Mouse (Mus musculus) embryonic fibroblast, embryonic 13.5 days (primary cell): ENCODE results near the gene Hadha. TPM values are rescaled to one million over a fixed set of nuclear protein-coding genes. Genes with fewer than 3 reads are reported as not detected.

ENCODE experiments used
- H3K27ac ChIP-seq: 2 replicates; pipeline ENCODE4 v1.5.1; 2012; ENCODE audit warnings: low read length, control low read depth, inconsistent platforms; ENCODE audit not compliant: insufficient read depth
- H3K4me1 ChIP-seq: 2 replicates; pipeline ENCODE4 v1.6.1; 2011; ENCODE audit warnings: low read length; ENCODE audit not compliant: control insufficient read depth, insufficient read depth
- H3K4me3 ChIP-seq: 2 replicates; pipeline ENCODE4 v1.5.1; 2011; ENCODE audit warnings: mild to moderate bottlenecking, control low read depth, low read length; ENCODE audit not compliant: insufficient read depth
- CTCF ChIP-seq: IDR thresholded peaks from 2 replicates; pipeline ENCODE4 v1.5.1; 2011; ENCODE audit warnings: mild to moderate bottlenecking, control low read depth, low read length, moderate library complexity, borderline replicate concordance; ENCODE audit not compliant: insufficient read depth
- POLR2A ChIP-seq: IDR thresholded peaks from 2 replicates; pipeline ENCODE4 v1.6.1; 2011; ENCODE audit warnings: low read depth, mild to moderate bottlenecking, control low read depth, low read length, moderate library complexity
- polyA plus RNA-seq: library from polyadenylated mRNA; stranded (reverse); fragments of >200 nt; gene quantifications from 2 replicates; pipeline ENCODE4 v1.2.4, GENCODE M21; 2011; ENCODE audit warnings: low read depth; ENCODE audit not compliant: missing spikeins, insufficient read length

Hadha gene
- polyA plus RNA-seq, 1 experiment: 114 TPM

- peak overlapping the region; percentile 98 for H3K4me3 ChIP-seq
- TF ChIP-seq POLR2A (no peak), CTCF (no peak)
- no peak overlapping the region for H3K27ac ChIP-seq
- H3K4me1 ChIP-seq: no peaks in the 10 kb centered on the region; the same call in 1 of the 2 replicates
These were observed 949 bp downstream of the Hadha start for GRCm38 (mm10) chr5:30154013-30154412.

DNA sequence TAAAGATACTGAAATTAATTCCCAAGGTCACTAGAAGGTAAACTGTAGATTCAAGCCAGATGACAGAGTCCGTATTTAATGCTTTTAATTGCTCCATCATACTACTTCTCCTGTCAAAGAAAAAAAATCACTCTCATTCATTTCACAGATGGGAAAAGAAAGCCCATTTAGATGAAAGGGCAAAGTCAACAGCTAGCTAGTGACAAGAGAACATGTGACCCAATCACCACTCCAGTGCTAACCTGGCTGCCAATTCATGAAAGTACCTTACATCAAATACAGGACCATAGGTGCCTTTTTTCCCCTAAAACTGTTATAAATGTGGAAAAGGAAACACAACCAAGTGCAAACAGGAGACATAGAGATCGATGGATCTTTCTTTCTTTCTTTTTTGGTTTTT lies 1.7 kb downstream of the Hadha start:
- H3K4me1 ChIP-seq: no peaks in the 10 kb centered on the region; the same call in 1 of the 2 replicates
- H3K27ac ChIP-seq: no peak overlapping the region
- TF ChIP-seq CTCF: no peak
- TF ChIP-seq POLR2A: no peak
- H3K4me3 ChIP-seq: no peak overlapping the region

- no peak for TF ChIP-seq CTCF
- no peak for TF ChIP-seq POLR2A
- Histone ChIP-seq H3K4me3 (no peak overlapping the region), H3K27ac (no peak overlapping the region), H3K4me1 (no peaks in the 10 kb centered on the region; the same call in 1 of the 2 replicates)
These were observed 2.5 kb downstream of the Hadha start for GRCm38 (mm10) chr5:30152413-30152812.

DNA sequence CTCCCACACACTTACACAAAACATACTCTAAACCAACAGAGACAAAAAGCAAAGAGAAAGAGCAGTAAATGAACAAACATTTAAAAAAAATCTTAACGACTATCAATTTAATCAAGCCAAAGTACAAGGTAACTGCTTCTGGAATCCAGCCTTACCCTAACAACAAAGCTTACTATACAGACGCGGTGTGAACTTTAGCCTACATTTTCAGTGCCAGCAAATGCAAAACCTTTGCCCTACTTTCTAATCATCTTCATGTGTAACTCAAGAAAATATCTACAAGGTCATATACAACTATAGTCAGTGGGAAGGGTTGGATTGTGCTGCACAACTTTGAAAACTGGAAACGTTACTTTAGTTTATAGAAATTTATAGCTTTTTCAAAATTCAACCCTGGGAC lies 3.0 kb downstream of the Hadha start:
- Histone ChIP-seq H3K4me3 (no peak overlapping the region), H3K4me1 (no peaks in the 10 kb centered on the region), H3K27ac (no peak overlapping the region)
- TF ChIP-seq CTCF (no peak), POLR2A (no peak)

GRCm38 (mm10) chr5:30148133-30148920 lies 6.6 kb downstream of the Hadha start:
- TF ChIP-seq CTCF (no peak), POLR2A (no peak)

GRCm38 (mm10) chr5:30146526-30146925 lies 8.4 kb downstream of the Hadha start:
- Histone ChIP-seq H3K4me3 (no peak overlapping the region), H3K27ac (no peak overlapping the region), H3K4me1 (no peaks in the 10 kb centered on the region)
- TF ChIP-seq POLR2A (no peak), CTCF (no peak)

More at GRCm38 (mm10) chr5:30148133-30148920, 6.6 kb downstream of the Hadha start:
- Histone ChIP-seq H3K27ac (no peak overlapping the region), H3K4me1 (no peaks in the 10 kb centered on the region), H3K4me3 (no peak overlapping the region)

GRCm38 (mm10) chr5:30138193-30138592 lies 16.8 kb downstream of the Hadha start:
- Histone ChIP-seq H3K27ac (no peak overlapping the region), H3K4me3 (no peak overlapping the region), H3K4me1 (no peaks in the 10 kb centered on the region)
- TF ChIP-seq POLR2A (no peak), CTCF (no peak)

- H3K4me3 ChIP-seq: no peak overlapping the region
- TF ChIP-seq POLR2A (no peak), CTCF (no peak)
- no peaks in the 10 kb centered on the region for H3K4me1 ChIP-seq
- H3K27ac ChIP-seq: no peak overlapping the region
These were observed 17.7 kb downstream of the Hadha start for GRCm38 (mm10) chr5:30137271-30137670.

DNA sequence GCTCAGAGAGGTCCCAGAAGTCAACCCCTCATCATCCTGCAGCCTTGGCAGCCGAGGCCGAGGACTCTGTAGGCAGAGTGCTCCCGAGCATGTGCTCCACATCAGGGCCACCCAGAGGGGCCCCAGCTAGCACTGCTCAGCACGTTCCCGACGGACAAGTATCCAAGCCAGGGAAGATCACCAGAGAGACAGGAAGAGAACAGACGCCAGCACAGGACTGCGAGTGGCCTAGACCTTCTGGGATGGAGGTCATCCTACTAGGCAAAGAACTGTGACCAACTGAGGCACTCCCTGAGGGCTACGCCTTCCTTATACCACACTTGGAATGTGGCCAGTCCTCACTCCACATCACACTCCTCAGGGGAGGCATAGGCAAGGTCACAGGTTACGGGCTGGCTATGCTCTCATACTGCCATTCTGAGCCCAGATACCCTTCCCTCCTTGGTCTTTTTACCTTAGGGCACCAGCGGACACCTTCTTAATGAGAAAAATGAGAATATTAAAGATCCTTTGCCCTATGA lies 19.2 kb downstream of the Hadha start:
- TF ChIP-seq POLR2A: no peak
- TF ChIP-seq CTCF: no peak
- H3K4me1 ChIP-seq: no peaks in the 10 kb centered on the region
- no peak overlapping the region for H3K27ac ChIP-seq
- no peak overlapping the region for H3K4me3 ChIP-seq

DNA sequence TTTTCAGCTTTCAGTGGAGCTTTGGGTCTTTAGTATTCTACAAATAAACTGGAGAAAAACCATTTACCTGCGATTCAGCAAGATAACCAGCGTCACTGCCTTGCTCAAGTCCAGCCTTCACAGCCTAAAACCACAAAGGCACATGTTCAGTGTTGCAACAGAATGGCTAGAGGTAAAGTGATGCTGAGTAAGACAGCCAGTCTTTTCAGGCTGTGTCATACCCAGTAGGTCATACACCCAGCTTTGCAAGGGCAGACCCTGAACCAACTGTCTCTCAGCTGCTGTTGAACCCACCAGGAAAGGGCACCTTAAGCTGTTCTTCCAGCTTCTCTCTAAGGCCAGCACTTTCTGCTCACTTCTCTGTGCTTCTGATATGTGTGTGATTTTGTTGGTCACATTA lies 22.8 kb downstream of the Hadha start:
- Histone ChIP-seq H3K4me3 (no peak overlapping the region), H3K4me1 (no peaks in the 10 kb centered on the region), H3K27ac (no peak overlapping the region)
- TF ChIP-seq POLR2A (no peak), CTCF (no peak)
